Mouse (Mus musculus): ENCODE results near the gene Chmp2b.

Chmp2b gene

GRCm38 (mm10) chr16:65526004-65526403 is 36.5 kb downstream of the Chmp2b start:
- no peak for DNase-seq

- no peak for DNase-seq
Observed at GRCm38 (mm10) chr16:65520211-65520610, 42.3 kb downstream of the Chmp2b start, which contains the start of gene Pou1f1. Pou1f1 (plus strand) TSS chr16:65520511.

GRCm38 (mm10) chr16:65514223-65514622 is 48.3 kb downstream of the Chmp2b start:
- no peak for DNase-seq

GRCm38 (mm10) chr16:65497049-65497448 is 65.5 kb downstream of the Chmp2b start:
- DNase-seq, result peak in 1 of 2 experiments; percentile 44

- no peak for DNase-seq
Observed at GRCm38 (mm10) chr16:65496030-65496429, 66.5 kb downstream of the Chmp2b start.
